Mouse (Mus musculus): ENCODE data around the gene Il16.

- TF ChIP-seq CTCF (IDR thresholded peaks at IDR 0.05; ENCODE audit: low read depth) (no peak), EP300 (IDR thresholded peaks at IDR 0.05; ENCODE audit: low read depth) (no peak)
These were observed 77.4 kb downstream of the Il16 start for GRCm38 (mm10) chr7:83667936-83668645.
